Mouse (Mus musculus) liver, embryonic 18 days (tissue): ENCODE results near the gene Akt1. TPM values are rescaled to one million over a fixed set of nuclear protein-coding genes. Genes with fewer than 3 reads are reported as not detected.

Source experiments
- polyA plus RNA-seq: library from polyadenylated mRNA; depleted of rRNA; stranded (reverse); fragments of >200 nt; gene quantifications from 2 replicates; pipeline ENCODE4 v1.2.3, GENCODE M21; 2012; rRNA removed

Akt1 gene
- 37.9 and 41.1 TPM in 2 replicates for polyA plus RNA-seq

GRCm38 (mm10) chr12:112674132-112675011, at the start of gene Akt1:
Akt1 (minus strand) TSS chr12:112674884.

GRCm38 (mm10) chr12:112720216-112720615, 45.5 kb upstream of the Akt1 start, which contains the start of gene Cep170b:
Cep170b (plus strand) TSS chr12:112720455.

GRCm38 (mm10) chr12:112678555-112679026, 3.9 kb upstream of the Akt1 start, which contains the start of gene Zbtb42:
Zbtb42 (plus strand) TSS chr12:112678828.

GRCm38 (mm10) chr12:112644180-112644854, 30.4 kb downstream of the Akt1 start, which contains the start of gene Siva1:
Siva1 (plus strand) TSS chr12:112644679.

GRCm38 (mm10) chr12:112619686-112620353, 54.9 kb downstream of the Akt1 start, which contains the start of gene Adssl1:
Adssl1 (plus strand) TSS chr12:112620045.

Other genes starting within 250 kb of the Akt1 start
- 0.03 and 0.10 TPM in 2 replicates for gene A530016L24Rik, start 185.4 kb downstream of the Akt1 start, polyA plus RNA-seq
- 0.01 TPM in 2 replicates for gene Tmem179, start 158.1 kb downstream of the Akt1 start, polyA plus RNA-seq
- gene Inf2, start 86.1 kb downstream of the Akt1 start, polyA plus RNA-seq: 5.8 and 9.2 TPM in 2 replicates
- 13.0 and 13.3 TPM in 2 replicates for gene Adssl1, start 54.8 kb downstream of the Akt1 start, polyA plus RNA-seq
- gene Siva1, start 30.2 kb downstream of the Akt1 start, polyA plus RNA-seq: 35.0 and 36.2 TPM in 2 replicates
- gene Zbtb42, start 3.9 kb upstream of the Akt1 start, polyA plus RNA-seq: 1.9 and 2.2 TPM in 2 replicates
- 6.4 and 7.4 TPM in 2 replicates for gene Cep170b, start 45.6 kb upstream of the Akt1 start, polyA plus RNA-seq
- gene Pld4, start 85.8 kb upstream of the Akt1 start, polyA plus RNA-seq: 18.8 and 22.1 TPM in 2 replicates
- gene Ahnak2, start 127.8 kb upstream of the Akt1 start, polyA plus RNA-seq: 0.22 and 0.31 TPM in 2 replicates
- gene Clba1, start 134.1 kb upstream of the Akt1 start, polyA plus RNA-seq: 0.24 and 0.30 TPM in 2 replicates
- gene Cdca4, start 154.5 kb upstream of the Akt1 start, polyA plus RNA-seq: 23.2 and 24.6 TPM in 2 replicates
- gene Gpr132, start 193.3 kb upstream of the Akt1 start, polyA plus RNA-seq: 0.79 and 0.83 TPM in 2 replicates